Mouse (Mus musculus): Measurements from ENCODE around the gene Cisd1.

DNA sequence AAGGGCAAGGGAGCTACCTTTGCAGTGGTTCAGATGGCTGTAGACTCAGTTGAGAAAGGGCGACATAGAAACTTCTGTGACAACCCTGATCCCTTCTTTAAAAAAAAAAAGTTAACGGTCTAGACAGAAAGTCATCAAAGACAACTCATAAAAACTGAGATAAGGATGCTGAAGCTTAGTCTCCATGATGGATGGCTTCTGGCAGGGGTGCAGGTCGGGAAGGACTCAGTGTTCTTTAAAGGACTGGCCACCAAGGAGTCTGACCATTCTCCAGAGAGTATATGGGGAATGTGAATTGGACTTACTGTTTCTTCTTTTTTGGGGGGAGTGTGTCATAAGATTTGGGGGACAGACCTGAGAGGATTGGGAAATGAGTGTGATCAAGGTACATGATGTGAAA lies 30.2 kb downstream of the Cisd1 start:
- no peak for TF ChIP-seq POLR2A (IDR thresholded peaks at IDR 0.05; ENCODE audit: borderline replicate concordance, control insufficient read depth, low read depth, low read length)
- TF ChIP-seq CTCF (IDR thresholded peaks at IDR 0.05; ENCODE audit: control insufficient read depth, insufficient read depth, low read length): no peak

All from bone marrow, adult 2 months (tissue).